Mouse (Mus musculus) midbrain, embryonic 15.5 days (tissue): Measurements from ENCODE around the gene Ankrd65. TPM values are rescaled to one million over a fixed set of nuclear protein-coding genes. Genes with fewer than 3 reads are reported as not detected.
"Not testable (repeated sequence)": the region's sequence is repeated elsewhere in the genome, so short reads cannot be mapped to it uniquely, and the experiment has no call there.

ENCODE experiments used
- ATAC-seq: fragments of 200-750 bp; cut with Nextera tagmentation; replicated peaks from 2 replicates; pipeline ENCODE4 v1.8.0; 2017; ENCODE audit warnings: moderate TSS enrichment
- H3K27ac ChIP-seq: fragments of 300-500 bp; sonication (generic); 2 replicates; pipeline ENCODE4 v1.5.1; 2015; ENCODE audit warnings: mild to moderate bottlenecking, inconsistent platforms
- H3K27me3 ChIP-seq: fragments of 300-500 bp; sonication (generic); replicated peaks from 2 replicates; pipeline ENCODE4 v1.6.1; 2015; ENCODE audit warnings: inconsistent platforms
- H3K36me3 ChIP-seq: fragments of 300-500 bp; sonication (generic); replicated peaks from 2 replicates; pipeline ENCODE4 v1.6.1; 2015; ENCODE audit warnings: inconsistent platforms
- H3K4me1 ChIP-seq: fragments of 300-500 bp; sonication (generic); 2 replicates; pipeline ENCODE4 v1.6.1; 2015; ENCODE audit warnings: inconsistent platforms
- H3K4me2 ChIP-seq: fragments of 300-500 bp; sonication (generic); 2 replicates; pipeline ENCODE4 v1.6.1; 2015; ENCODE audit warnings: inconsistent platforms, mild to moderate bottlenecking, moderate library complexity
- H3K4me3 ChIP-seq: fragments of 300-500 bp; sonication (generic); 2 replicates; pipeline ENCODE4 v1.5.1; 2015; ENCODE audit warnings: mild to moderate bottlenecking, inconsistent platforms
- H3K9ac ChIP-seq: fragments of 300-500 bp; sonication (generic); 2 replicates; pipeline ENCODE4 v1.6.1; 2015; ENCODE audit warnings: mild to moderate bottlenecking, inconsistent platforms
- H3K9me3 ChIP-seq: fragments of 300-500 bp; sonication (generic); 2 replicates; pipeline ENCODE4 v1.6.1; 2016; ENCODE audit warnings: inconsistent platforms
- WGBS: fragments of 180-500 bp; shearing (Covaris S2); methylation state at CpG from one replicate; pipeline ENCODE4 v1.1.7; 2015; ENCODE audit warnings: mixed read lengths; 5-methylcytosine and 5-hydroxymethylcytosine counted together
- polyA plus RNA-seq: library from polyadenylated mRNA; unstranded; fragments of >200 nt; fragmentation: Nextera tagmentation; extraction: Ambion mirVana; gene quantifications from 2 replicates; pipeline ENCODE4 v1.2.1, GENCODE M21; 2015

Gene Ankrd65
- polyA plus RNA-seq, 1 experiment from 2014 or later: not detected

DNA sequence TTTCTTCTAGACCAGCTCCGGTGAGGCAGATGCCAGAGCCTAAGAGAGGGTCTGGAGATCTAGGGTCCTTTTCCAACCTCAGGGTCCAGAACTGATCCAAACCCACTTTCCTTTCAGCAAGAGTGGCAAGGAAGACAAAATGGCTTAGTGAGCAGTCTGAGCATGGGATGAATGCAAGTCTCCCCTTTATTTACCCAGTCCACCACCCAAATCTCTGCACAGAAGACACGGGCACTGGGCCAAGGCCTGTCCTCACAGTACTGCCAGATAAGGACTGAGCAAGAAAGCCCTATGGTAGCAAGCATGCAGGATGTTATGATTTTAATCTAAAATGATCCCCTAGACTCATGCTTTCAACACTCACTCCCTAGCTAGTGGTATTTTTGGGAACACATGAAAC lies 12.4 kb upstream of the Ankrd65 start:
- no peaks in the 10 kb centered on the region for H3K36me3 ChIP-seq
- H3K4me2 ChIP-seq: no peak overlapping the region
- no peak overlapping the region for H3K4me3 ChIP-seq
- H3K27me3 ChIP-seq: peaks cover 8% of the 10 kb centered on the region
- H3K9me3 ChIP-seq: no peaks in the 10 kb centered on the region
- no peak for ATAC-seq
- H3K9ac ChIP-seq: no peak overlapping the region
- H3K27ac ChIP-seq: no peak overlapping the region
- H3K4me1 ChIP-seq: peaks cover 21% of the 10 kb centered on the region
- WGBS: 86% methylated on average over 2 of the region's 2 CpGs

DNA sequence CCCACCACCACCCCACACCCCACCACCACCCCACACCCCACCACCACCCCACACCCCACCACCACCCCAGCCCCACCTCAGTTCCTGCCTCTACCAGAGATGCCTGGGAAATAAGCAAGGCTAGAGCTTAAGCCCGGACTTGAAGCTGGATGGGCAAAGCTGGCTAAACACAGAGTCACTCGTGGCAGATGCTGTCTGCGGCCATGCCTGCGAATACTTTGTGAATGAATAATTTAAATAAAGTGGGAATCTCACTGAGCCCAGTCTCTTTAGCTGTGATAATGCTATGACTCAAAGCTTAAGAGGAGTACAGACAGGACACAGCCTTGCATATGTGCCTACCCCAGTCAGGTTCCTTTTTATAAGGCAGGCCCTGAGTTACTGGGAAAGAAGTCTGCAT lies 10.7 kb upstream of the Ankrd65 start:
- Histone ChIP-seq H3K4me2 (no peak overlapping the region), H3K36me3 (no peaks in the 10 kb centered on the region), H3K27ac (no peak overlapping the region), H3K9me3 (no peaks in the 10 kb centered on the region), H3K4me3 (no peak overlapping the region), H3K9ac (no peak overlapping the region), H3K27me3 (no peaks in the 10 kb centered on the region; the same call in 1 of the 2 replicates), H3K4me1 (peaks cover 19% of the 10 kb centered on the region)
- no peak for ATAC-seq
- WGBS: 75% methylated on average over 4 of the region's 4 CpGs

DNA sequence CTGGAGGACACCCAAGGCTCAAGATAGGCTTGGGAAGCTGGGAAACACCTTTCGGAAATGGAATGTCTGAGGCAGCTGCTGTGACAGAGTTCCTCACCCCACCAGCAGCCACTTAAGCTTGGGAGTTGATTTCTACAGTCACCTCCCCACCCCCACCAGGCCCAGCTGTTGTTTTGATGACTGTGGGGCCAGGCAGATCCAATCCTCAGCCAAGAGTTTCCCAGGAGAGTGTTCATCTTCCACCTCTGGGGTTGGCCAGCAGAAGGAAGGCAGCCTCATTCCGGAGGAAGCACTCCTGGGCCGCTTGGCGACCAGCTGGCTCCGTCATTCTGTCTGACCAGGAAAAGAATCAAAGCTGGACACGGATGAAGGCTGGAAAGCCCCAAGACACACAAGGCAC lies 9.3 kb upstream of the Ankrd65 start:
- H3K9me3 ChIP-seq: no peaks in the 10 kb centered on the region
- no peak overlapping the region for H3K27ac ChIP-seq
- no peak overlapping the region for H3K4me3 ChIP-seq
- no peaks in the 10 kb centered on the region for H3K27me3 ChIP-seq
- H3K36me3 ChIP-seq: no peaks in the 10 kb centered on the region
- H3K4me1 ChIP-seq: peaks cover 17% of the 10 kb centered on the region
- WGBS: 31% methylated on average over 6 of the region's 6 CpGs
- no peak overlapping the region for H3K9ac ChIP-seq
- no peak for ATAC-seq
- no peak overlapping the region for H3K4me2 ChIP-seq

DNA sequence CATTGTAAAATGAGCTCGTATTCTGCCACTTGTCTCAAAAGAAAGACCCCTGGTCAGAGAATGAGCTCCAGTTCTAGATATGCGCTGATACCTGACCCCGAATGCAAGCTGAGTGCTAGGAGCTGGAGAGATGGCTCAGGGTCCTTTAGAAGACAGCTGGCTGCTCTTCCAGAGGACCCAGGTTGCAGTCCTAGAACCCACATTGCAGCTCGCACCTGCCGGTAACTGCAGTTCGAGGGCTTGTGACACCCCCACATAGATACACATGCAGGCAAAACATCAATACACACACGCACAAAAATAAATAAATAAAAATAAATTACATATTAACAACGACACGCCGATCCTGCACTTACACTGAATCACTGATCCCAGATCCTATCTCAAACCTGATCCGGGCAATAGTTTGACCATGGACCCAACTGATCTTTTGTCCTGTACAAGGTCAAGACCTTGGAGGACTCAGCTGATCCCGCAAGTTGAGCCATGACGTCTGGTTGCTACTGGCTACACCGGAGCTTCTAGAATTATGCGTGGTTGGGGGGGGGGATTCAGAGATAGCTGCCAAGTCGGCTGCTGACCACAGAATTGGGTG lies 6.7 kb upstream of the Ankrd65 start:
- Histone ChIP-seq H3K4me1 (peaks cover 17% of the 10 kb centered on the region), H3K27me3 (no peaks in the 10 kb centered on the region), H3K4me3 (peak overlapping the region; percentile 69), H3K36me3 (no peaks in the 10 kb centered on the region), H3K4me2 (peak overlapping the region; percentile 79), H3K9ac (peak overlapping the region; percentile 87), H3K9me3 (no peaks in the 10 kb centered on the region), H3K27ac (peak overlapping the region; percentile 95)
- WGBS: 33% methylated on average over 16 of the region's 16 CpGs
- ATAC-seq: peak; percentile 3

DNA sequence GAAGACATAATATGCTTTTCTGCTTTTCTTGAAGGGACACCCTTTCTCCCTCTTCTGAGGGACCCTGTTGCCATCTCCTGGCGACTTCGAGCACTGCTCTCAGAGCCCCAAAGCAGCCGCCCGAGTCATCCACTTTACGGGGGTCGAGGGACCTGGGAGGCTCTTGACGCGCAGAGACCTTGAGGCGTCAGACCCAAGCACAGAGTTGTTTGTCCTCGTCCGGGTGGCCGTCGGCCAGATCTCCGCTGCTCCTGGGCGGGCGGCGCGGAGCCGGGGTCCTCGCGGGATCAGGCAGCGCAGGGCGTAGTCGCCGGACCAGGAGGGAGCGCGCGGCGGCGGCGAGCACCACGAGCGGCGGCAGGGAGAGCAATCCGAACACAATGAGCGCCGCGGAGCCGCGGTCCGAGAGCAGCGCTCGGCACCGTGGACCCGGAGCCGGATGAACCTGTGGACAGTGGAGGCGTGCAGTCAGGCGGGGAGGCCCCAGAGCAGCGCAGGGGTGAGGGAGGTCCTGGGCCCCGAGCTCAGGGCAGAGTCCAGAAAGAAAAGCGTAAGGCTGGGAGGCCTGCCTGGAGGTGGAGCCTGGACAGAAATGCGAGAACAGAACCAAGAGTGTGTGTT lies 6.0 kb upstream of the Ankrd65 start:
- Histone ChIP-seq H3K9me3 (no peaks in the 10 kb centered on the region), H3K4me2 (peak overlapping the region; percentile 79), H3K4me3 (peak overlapping the region; percentile 69), H3K27me3 (no peaks in the 10 kb centered on the region), H3K27ac (peak overlapping the region; percentile 95), H3K4me1 (peaks cover 17% of the 10 kb centered on the region), H3K9ac (peak overlapping the region; percentile 87), H3K36me3 (no peaks in the 10 kb centered on the region)
- under 1% methylated on average over 52 of the region's 52 CpGs for WGBS
- peak; percentile 90 for ATAC-seq

DNA sequence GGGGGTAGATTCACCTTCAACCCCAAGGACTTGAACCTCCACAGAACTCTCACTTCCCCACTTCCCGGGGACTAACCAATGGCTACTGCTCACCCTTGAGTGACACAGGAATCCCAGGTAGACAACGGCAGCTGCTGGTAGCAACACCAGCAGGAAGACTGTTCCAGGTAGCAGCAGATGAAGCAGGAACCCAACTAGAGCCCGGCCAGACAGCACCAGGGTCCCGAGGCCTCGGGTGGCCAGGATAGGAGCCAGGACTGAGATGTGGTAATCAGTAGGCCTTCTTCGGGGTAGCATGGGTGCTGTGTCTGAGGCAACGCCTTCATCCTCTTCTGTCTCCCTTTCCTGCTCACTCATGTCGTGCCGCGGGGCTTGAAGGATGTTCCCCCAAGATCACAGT lies 5.0 kb upstream of the Ankrd65 start:
- Histone ChIP-seq H3K4me1 (peaks cover 17% of the 10 kb centered on the region), H3K36me3 (no peaks in the 10 kb centered on the region), H3K9me3 (no peaks in the 10 kb centered on the region), H3K4me3 (no peak overlapping the region), H3K4me2 (peak overlapping the region; percentile 79; the same call in 1 of the 2 replicates), H3K27me3 (no peaks in the 10 kb centered on the region), H3K27ac (no peak overlapping the region), H3K9ac (no peak overlapping the region)
- 73% methylated on average over 10 of the region's 10 CpGs for WGBS
- ATAC-seq: no peak

DNA sequence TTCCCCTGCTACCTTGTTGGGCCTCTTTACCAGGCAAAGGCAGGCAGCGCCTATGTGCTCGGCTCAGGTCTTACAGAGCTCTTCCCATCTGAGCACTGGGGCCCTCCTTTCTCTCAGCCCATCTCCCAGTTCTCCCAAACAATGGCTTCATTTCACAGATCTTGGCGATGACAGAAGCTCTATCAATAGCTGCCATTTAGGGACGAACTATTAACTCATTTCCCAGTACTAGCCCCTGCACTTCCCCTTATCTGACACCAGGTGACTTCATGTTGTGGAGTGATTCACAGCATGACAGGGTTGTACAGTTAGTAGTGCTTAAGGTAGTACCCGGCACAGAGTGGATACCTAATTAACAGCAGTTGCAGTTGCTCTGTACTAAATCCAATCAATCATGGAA lies 4.4 kb upstream of the Ankrd65 start, which contains the start of gene Tmem88b:
TSS of gene Tmem88b (minus strand) at position 56 of the 400 bp plus-strand sequence.
- no peak within 1 kb of the TSS for H3K9ac ChIP-seq
- H3K4me3 ChIP-seq: peak within 1 kb of the TSS; percentile 69
- 67% methylated on average over 5 of the region's 5 CpGs for WGBS
- peaks cover 17% of the 10 kb centered on the region for H3K4me1 ChIP-seq
- H3K4me2 ChIP-seq: peak within 1 kb of the TSS; percentile 79
- H3K27me3 ChIP-seq: no peaks in the 10 kb centered on the region
- H3K9me3 ChIP-seq: no peaks in the 10 kb centered on the region
- ATAC-seq: no peak
- no peaks in the 10 kb centered on the region for H3K36me3 ChIP-seq
- H3K27ac ChIP-seq: peak within 1 kb of the TSS; percentile 95

GRCm38 (mm10) chr4:155788300-155788699 lies 1.9 kb upstream of the Ankrd65 start:
- Histone ChIP-seq H3K9ac (no peak overlapping the region), H3K27me3 (no peaks in the 10 kb centered on the region), H3K4me2 (no peak overlapping the region), H3K9me3 (no peaks in the 10 kb centered on the region), H3K36me3 (no peaks in the 10 kb centered on the region), H3K4me1 (peaks cover 16% of the 10 kb centered on the region), H3K27ac (no peak overlapping the region), H3K4me3 (no peak overlapping the region)
- WGBS: 79% methylated on average over 3 of the region's 3 CpGs
- no peak for ATAC-seq

- 81% methylated on average over 4 of the region's 4 CpGs for WGBS
- H3K4me3 ChIP-seq, H3K9ac ChIP-seq, H3K27ac ChIP-seq, H3K27me3 ChIP-seq, H3K9me3 ChIP-seq, H3K4me2 ChIP-seq, H3K36me3 ChIP-seq, ATAC-seq: not testable (repeated sequence)
- peaks cover 11% of the 10 kb centered on the region for H3K4me1 ChIP-seq
Measured at GRCm38 (mm10) chr4:155788833-155789232, 1.4 kb upstream of the Ankrd65 start.

GRCm38 (mm10) chr4:155790650-155791161 lies 467 bp downstream of the Ankrd65 start:
- Histone ChIP-seq H3K4me2 (no peak overlapping the region), H3K4me1 (no peaks in the 10 kb centered on the region), H3K9ac (no peak overlapping the region), H3K9me3 (no peaks in the 10 kb centered on the region), H3K36me3 (no peaks in the 10 kb centered on the region), H3K4me3 (no peak overlapping the region), H3K27ac (no peak overlapping the region), H3K27me3 (no peaks in the 10 kb centered on the region)
- ATAC-seq: no peak
- 67% methylated on average over 3 of the region's 3 CpGs for WGBS

DNA sequence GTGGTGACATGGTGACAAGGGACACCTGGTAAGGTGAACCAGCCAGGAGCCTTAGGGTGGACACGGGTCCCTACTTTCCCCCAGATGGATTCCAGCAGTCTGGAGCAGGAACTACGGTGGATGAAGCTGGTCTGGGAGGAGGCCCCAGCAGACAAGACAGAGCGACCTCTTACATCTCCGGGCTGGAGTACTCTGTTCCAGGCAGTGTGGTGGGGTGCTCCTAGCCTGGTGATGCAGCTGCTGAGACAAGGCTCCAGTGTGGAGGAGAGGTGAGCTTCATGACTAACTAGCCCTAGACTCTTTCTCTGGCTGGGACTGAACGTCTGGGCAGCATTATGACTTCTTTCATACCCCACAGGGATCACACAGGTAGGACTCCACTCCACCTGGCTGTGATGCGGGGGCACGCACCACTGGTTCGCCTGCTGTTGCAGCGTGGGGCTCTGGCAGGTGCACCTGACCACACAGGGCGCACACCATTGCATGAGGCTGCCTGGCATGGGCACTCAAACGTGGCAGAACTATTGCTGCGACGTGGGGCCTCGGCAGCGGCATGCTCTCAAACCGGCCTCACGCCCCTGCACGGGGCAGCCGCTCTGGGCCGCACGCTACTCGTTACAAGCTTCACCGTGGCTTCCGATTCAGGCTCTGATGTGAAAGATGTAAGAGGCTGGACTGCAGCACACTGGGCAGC lies 1.1 kb downstream of the Ankrd65 start:
- H3K9ac ChIP-seq: no peak overlapping the region
- no peaks in the 10 kb centered on the region for H3K27me3 ChIP-seq
- H3K9me3 ChIP-seq: no peaks in the 10 kb centered on the region
- no peak overlapping the region for H3K27ac ChIP-seq
- H3K36me3 ChIP-seq: no peaks in the 10 kb centered on the region
- ATAC-seq: no peak
- H3K4me2 ChIP-seq: no peak overlapping the region
- no peaks in the 10 kb centered on the region for H3K4me1 ChIP-seq
- H3K4me3 ChIP-seq: no peak overlapping the region
- WGBS: 77% methylated on average over 24 of the region's 24 CpGs

DNA sequence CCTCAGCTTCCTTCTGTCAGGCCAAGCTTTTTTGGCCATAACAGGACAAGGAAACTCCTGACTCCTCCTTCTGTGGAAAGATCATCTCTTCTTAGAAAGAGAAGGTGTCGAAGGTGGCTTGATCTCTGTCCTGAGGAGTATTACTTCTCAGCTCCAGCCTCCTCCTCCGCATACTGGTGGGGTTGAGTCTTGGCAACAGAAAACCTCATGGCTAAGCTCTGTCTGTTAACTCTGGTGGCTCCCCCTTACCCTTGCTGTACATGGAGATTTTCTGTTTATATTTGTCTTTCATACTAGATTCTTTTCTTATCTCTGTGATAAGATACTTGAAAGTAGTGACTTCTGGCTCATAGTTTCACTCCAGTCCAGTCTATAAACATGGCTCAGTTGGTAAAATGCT lies 3.5 kb downstream of the Ankrd65 start:
- Histone ChIP-seq H3K4me3 (no peak overlapping the region), H3K4me1 (no peaks in the 10 kb centered on the region), H3K4me2 (no peak overlapping the region), H3K9ac (no peak overlapping the region), H3K27me3 (no peaks in the 10 kb centered on the region), H3K27ac (no peak overlapping the region), H3K36me3 (no peaks in the 10 kb centered on the region), H3K9me3 (no peaks in the 10 kb centered on the region)
- no peak for ATAC-seq
- 81% methylated on average over 2 of the region's 2 CpGs for WGBS
